Mouse (Mus musculus) liver, embryonic 15.5 days (tissue): ENCODE measurements around the gene Rbms3. TPM values are rescaled to one million over a fixed set of nuclear protein-coding genes. Genes with fewer than 3 reads are reported as not detected.

Experiments used
- ATAC-seq: fragments of 200-750 bp; cut with Nextera tagmentation; 2 replicates; pipeline ENCODE4 v1.8.0; 2017; ENCODE audit warnings: moderate number of reproducible peaks, mild to moderate bottlenecking, moderate library complexity; ENCODE audit not compliant: insufficient read depth
- H3K27ac ChIP-seq: fragments of 300-500 bp; sonication (generic); replicated peaks from 2 replicates; pipeline ENCODE4 v1.5.1; 2015; ENCODE audit warnings: mild to moderate bottlenecking, inconsistent platforms
- H3K27me3 ChIP-seq: fragments of 300-500 bp; sonication (generic); 2 replicates; pipeline ENCODE4 v1.6.1; 2015; ENCODE audit warnings: mild to moderate bottlenecking, inconsistent platforms
- H3K36me3 ChIP-seq: fragments of 300-500 bp; sonication (generic); replicated peaks from 2 replicates; pipeline ENCODE4 v1.6.1; 2015; ENCODE audit warnings: moderate library complexity, mild to moderate bottlenecking, inconsistent platforms
- H3K4me1 ChIP-seq: fragments of 300-500 bp; sonication (generic); replicated peaks from 2 replicates; pipeline ENCODE4 v1.6.1; 2015; ENCODE audit warnings: inconsistent platforms
- H3K4me2 ChIP-seq: fragments of 300-500 bp; sonication (generic); 2 replicates; pipeline ENCODE4 v1.6.1; 2015; ENCODE audit warnings: moderate library complexity, mild to moderate bottlenecking, inconsistent platforms
- H3K4me3 ChIP-seq: fragments of 300-500 bp; sonication (generic); replicated peaks from 2 replicates; pipeline ENCODE4 v1.5.1; 2015; ENCODE audit warnings: mild to moderate bottlenecking, inconsistent platforms
- H3K9ac ChIP-seq: fragments of 300-500 bp; sonication (generic); 2 replicates; pipeline ENCODE4 v1.6.1; 2015; ENCODE audit warnings: moderate library complexity, mild to moderate bottlenecking, inconsistent platforms
- H3K9me3 ChIP-seq: fragments of 300-500 bp; sonication (generic); replicated peaks from 2 replicates; pipeline ENCODE4 v1.6.1; 2016; ENCODE audit warnings: inconsistent platforms
- WGBS: fragments of 180-500 bp; shearing (Covaris S2); methylation state at CpG from one replicate; pipeline ENCODE4 v1.1.7; 2015; ENCODE audit warnings: mixed read lengths; ENCODE audit not compliant: insufficient replicate concordance; 5-methylcytosine and 5-hydroxymethylcytosine counted together
- polyA plus RNA-seq: library from polyadenylated mRNA; unstranded; fragments of >200 nt; fragmentation: Nextera tagmentation; extraction: Ambion mirVana; gene quantifications from 2 replicates; pipeline ENCODE4 v1.2.1, GENCODE M21; 2015

Gene Rbms3
- polyA plus RNA-seq, 1 experiment from 2014 or later: 3.0 TPM

- no peak for ATAC-seq
- no peak overlapping the region for H3K27ac ChIP-seq
- no peaks in the 10 kb centered on the region for H3K4me1 ChIP-seq
- H3K36me3 ChIP-seq: no peaks in the 10 kb centered on the region
- H3K4me3 ChIP-seq: no peak overlapping the region
- WGBS: 39% methylated on average over 9 of the region's 9 CpGs
- H3K4me2 ChIP-seq: no peak overlapping the region
- H3K9ac ChIP-seq: no peak overlapping the region
- no peaks in the 10 kb centered on the region for H3K27me3 ChIP-seq
- no peaks in the 10 kb centered on the region for H3K9me3 ChIP-seq
Measured at GRCm38 (mm10) chr9:116649086-116649792, 980.5 kb downstream of the Rbms3 start.

- Histone ChIP-seq H3K27me3 (no peaks in the 10 kb centered on the region), H3K4me3 (no peak overlapping the region), H3K4me1 (no peaks in the 10 kb centered on the region), H3K9me3 (no peaks in the 10 kb centered on the region; the same call in 1 of the 2 replicates), H3K36me3 (no peaks in the 10 kb centered on the region), H3K9ac (no peak overlapping the region), H3K27ac (no peak overlapping the region), H3K4me2 (no peak overlapping the region)
- ATAC-seq: no peak
- 66% methylated on average over 8 of the region's 8 CpGs for WGBS
Measured at GRCm38 (mm10) chr9:116644616-116645015, 985.1 kb downstream of the Rbms3 start.

- Histone ChIP-seq H3K36me3 (no peaks in the 10 kb centered on the region), H3K9me3 (no peaks in the 10 kb centered on the region; the same call in 1 of the 2 replicates), H3K27me3 (no peaks in the 10 kb centered on the region), H3K9ac (no peak overlapping the region), H3K4me3 (no peak overlapping the region), H3K4me2 (no peak overlapping the region), H3K4me1 (no peaks in the 10 kb centered on the region), H3K27ac (no peak overlapping the region)
- ATAC-seq: no peak
- WGBS: 46% methylated on average over 4 of the region's 4 CpGs
Measured at GRCm38 (mm10) chr9:116640302-116640679, 989.4 kb downstream of the Rbms3 start.

- Histone ChIP-seq H3K4me3 (no peak overlapping the region), H3K9me3 (no peaks in the 10 kb centered on the region; the same call in 1 of the 2 replicates), H3K4me1 (no peaks in the 10 kb centered on the region), H3K9ac (no peak overlapping the region), H3K27ac (no peak overlapping the region), H3K4me2 (no peak overlapping the region), H3K36me3 (no peaks in the 10 kb centered on the region), H3K27me3 (no peaks in the 10 kb centered on the region)
- WGBS: 42% methylated on average over 8 of the region's 8 CpGs
- ATAC-seq: no peak
Measured at GRCm38 (mm10) chr9:116639597-116640301, 990.0 kb downstream of the Rbms3 start.

- 0 out of 2 replicates have a peak, but pooled peaks cover 4% of the 10 kb centered on the region for H3K9me3 ChIP-seq
- no peak for ATAC-seq
- 63% methylated on average over 5 of the region's 5 CpGs for WGBS
Measured at GRCm38 (mm10) chr9:116633786-116634185, 995.9 kb downstream of the Rbms3 start.

GRCm38 (mm10) chr9:116633075-116633474, 996.6 kb downstream of the Rbms3 start:
- Histone ChIP-seq H3K36me3 (no peaks in the 10 kb centered on the region), H3K27ac (no peak overlapping the region), H3K4me3 (no peak overlapping the region), H3K9me3 (0 out of 2 replicates have a peak, but pooled peaks cover 4% of the 10 kb centered on the region), H3K27me3 (no peaks in the 10 kb centered on the region), H3K4me2 (no peak overlapping the region), H3K4me1 (no peaks in the 10 kb centered on the region), H3K9ac (no peak overlapping the region)
- no peak for ATAC-seq
- 41% methylated on average over 1 of the region's 1 CpGs for WGBS

More at GRCm38 (mm10) chr9:116633786-116634185, 995.9 kb downstream of the Rbms3 start:
- Histone ChIP-seq H3K4me1 (no peaks in the 10 kb centered on the region), H3K4me3 (no peak overlapping the region), H3K4me2 (no peak overlapping the region), H3K27me3 (no peaks in the 10 kb centered on the region), H3K9ac (no peak overlapping the region), H3K27ac (no peak overlapping the region), H3K36me3 (no peaks in the 10 kb centered on the region)

GRCm38 (mm10) chr9:116631816-116632215, 997.9 kb downstream of the Rbms3 start:
- Histone ChIP-seq H3K9ac (no peak overlapping the region), H3K4me3 (no peak overlapping the region), H3K27ac (no peak overlapping the region), H3K9me3 (0 out of 2 replicates have a peak, but pooled peaks cover 4% of the 10 kb centered on the region), H3K27me3 (no peaks in the 10 kb centered on the region), H3K4me1 (no peaks in the 10 kb centered on the region), H3K4me2 (no peak overlapping the region), H3K36me3 (no peaks in the 10 kb centered on the region)
- no peak for ATAC-seq
- WGBS: 76% methylated on average over 1 of the region's 1 CpGs

GRCm38 (mm10) chr9:116630805-116631204, 998.9 kb downstream of the Rbms3 start:
- Histone ChIP-seq H3K4me1 (no peaks in the 10 kb centered on the region), H3K27ac (no peak overlapping the region), H3K4me2 (no peak overlapping the region), H3K9me3 (0 out of 2 replicates have a peak, but pooled peaks cover 4% of the 10 kb centered on the region), H3K4me3 (no peak overlapping the region), H3K27me3 (no peaks in the 10 kb centered on the region), H3K36me3 (no peaks in the 10 kb centered on the region), H3K9ac (no peak overlapping the region)
- ATAC-seq: no peak
- WGBS: 40% methylated on average over 10 of the region's 10 CpGs

- Histone ChIP-seq H3K4me1 (no peaks in the 10 kb centered on the region), H3K4me2 (no peak overlapping the region), H3K4me3 (no peak overlapping the region), H3K36me3 (no peaks in the 10 kb centered on the region), H3K27ac (no peak overlapping the region), H3K9me3 (no peaks in the 10 kb centered on the region), H3K27me3 (no peaks in the 10 kb centered on the region), H3K9ac (no peak overlapping the region)
- ATAC-seq: no peak
- 69% methylated on average over 5 of the region's 5 CpGs for WGBS
Measured at GRCm38 (mm10) chr9:116620434-116620833, 1009.3 kb downstream of the Rbms3 start.

- Histone ChIP-seq H3K27me3 (no peaks in the 10 kb centered on the region), H3K9me3 (no peaks in the 10 kb centered on the region), H3K9ac (no peak overlapping the region), H3K4me1 (no peaks in the 10 kb centered on the region), H3K27ac (no peak overlapping the region), H3K36me3 (no peaks in the 10 kb centered on the region), H3K4me2 (no peak overlapping the region), H3K4me3 (no peak overlapping the region)
- no peak for ATAC-seq
- WGBS: 72% methylated on average over 5 of the region's 5 CpGs
Measured at GRCm38 (mm10) chr9:116618886-116619285, 1010.8 kb downstream of the Rbms3 start.

- no peak overlapping the region for H3K4me3 ChIP-seq
- H3K4me2 ChIP-seq: no peak overlapping the region
- no peaks in the 10 kb centered on the region for H3K4me1 ChIP-seq
- no peaks in the 10 kb centered on the region for H3K36me3 ChIP-seq
- 66% methylated on average over 7 of the region's 7 CpGs for WGBS
- H3K9me3 ChIP-seq: no peaks in the 10 kb centered on the region
- no peaks in the 10 kb centered on the region for H3K27me3 ChIP-seq
- ATAC-seq: no peak
- H3K27ac ChIP-seq: no peak overlapping the region
- no peak overlapping the region for H3K9ac ChIP-seq
Measured at GRCm38 (mm10) chr9:116613276-116613675, 1016.4 kb downstream of the Rbms3 start.
